Mouse (Mus musculus) bone marrow macrophage, adult 2 months (primary cell): ENCODE data around the gene Soga1.

ENCODE experiments used
- CTCF ChIP-seq: IDR thresholded peaks from 2 replicates; pipeline ENCODE4 v1.5.1; 2012; ENCODE audit warnings: low read depth, mild to moderate bottlenecking, low read length, moderate library complexity
- POLR2A ChIP-seq: IDR thresholded peaks from 2 replicates; pipeline ENCODE4 v1.6.1; 2012; ENCODE audit warnings: mild to moderate bottlenecking, low read depth, low read length, borderline replicate concordance

- TF ChIP-seq CTCF = no peak
- no peak for TF ChIP-seq POLR2A
These were observed 37.9 kb upstream of the Soga1 start for GRCm38 (mm10) chr2:157116964-157117363.
